Mouse (Mus musculus) lung, embryonic 14.5 days (tissue): Measurements from ENCODE around the gene Gadd45b. TPM values are rescaled to one million over a fixed set of nuclear protein-coding genes. Genes with fewer than 3 reads are reported as not detected.

Experiments used
- ATAC-seq: fragments of 200-750 bp; cut with Nextera tagmentation; 2 replicates; pipeline ENCODE4 v1.8.0; 2017; ENCODE audit warnings: mild to moderate bottlenecking, moderate TSS enrichment, moderate library complexity; ENCODE audit not compliant: insufficient read depth
- DNase-seq: peaks from one replicate; pipeline ENCODE4 v3.0.0-alpha.2; 2015
- H3K27ac ChIP-seq: fragments of 300-500 bp; sonication (generic); 2 replicates; pipeline ENCODE4 v1.5.1; 2014; ENCODE audit warnings: low read depth, mild to moderate bottlenecking, moderate library complexity
- H3K27me3 ChIP-seq: fragments of 300-500 bp; sonication (generic); 2 replicates; pipeline ENCODE4 v1.6.1; 2014; ENCODE audit warnings: low read length, control low read depth; ENCODE audit not compliant: insufficient read depth
- H3K36me3 ChIP-seq: fragments of 300-500 bp; sonication (generic); 2 replicates; pipeline ENCODE4 v1.6.1; 2014; ENCODE audit warnings: control low read depth; ENCODE audit not compliant: insufficient read depth
- H3K4me1 ChIP-seq: fragments of 300-500 bp; sonication (generic); 2 replicates; pipeline ENCODE4 v1.6.1; 2014; ENCODE audit warnings: antibody characterized with exemption, control low read depth; ENCODE audit not compliant: insufficient read depth
- H3K4me2 ChIP-seq: fragments of 300-500 bp; sonication (generic); 2 replicates; pipeline ENCODE4 v1.6.1; 2014; ENCODE audit warnings: mild to moderate bottlenecking
- H3K4me3 ChIP-seq: fragments of 300-500 bp; sonication (generic); 2 replicates; pipeline ENCODE4 v1.5.1; 2014; ENCODE audit warnings: low read depth, low read length
- H3K9ac ChIP-seq: fragments of 300-500 bp; sonication (generic); 2 replicates; pipeline ENCODE4 v1.6.1; 2014
- H3K9me3 ChIP-seq: fragments of 300-500 bp; sonication (generic); 2 replicates; pipeline ENCODE4 v1.6.1; 2016; ENCODE audit warnings: low read depth, low read length, control low read depth
- CTCF ChIP-seq: IDR thresholded peaks from 2 replicates; pipeline ENCODE4 v1.5.1; 2016; ENCODE audit warnings: antibody characterized with exemption, low read depth
- WGBS: fragments of 180-500 bp; shearing (Covaris S2); extraction: QIAGEN DNeasy Blood & Tissue Kit; methylation state at CpG from one replicate; pipeline ENCODE4 v1.1.7; 2014; 5-methylcytosine and 5-hydroxymethylcytosine counted together
- polyA plus RNA-seq: library from polyadenylated mRNA; unstranded; fragments of >200 nt; fragmentation: Nextera tagmentation; extraction: Ambion mirVana; gene quantifications from 2 replicates; pipeline ENCODE4 v1.2.1, GENCODE M21; 2014

Gadd45b gene
- polyA plus RNA-seq, 1 experiment from 2014 or later: 18.3 TPM

- H3K27me3 ChIP-seq: no peaks in the 10 kb centered on the region
- H3K27ac ChIP-seq: no peak overlapping the region
- ATAC-seq (no peak), DNase-seq (no peak)
- H3K4me1 ChIP-seq: peaks cover 8% of the 10 kb centered on the region
- H3K4me3 ChIP-seq: no peak overlapping the region
- no peak overlapping the region for H3K9ac ChIP-seq
- H3K36me3 ChIP-seq: peaks cover 18% of the 10 kb centered on the region
- TF ChIP-seq CTCF: no peak
- H3K4me2 ChIP-seq: no peak overlapping the region
- H3K9me3 ChIP-seq: no peaks in the 10 kb centered on the region
- WGBS: 65% methylated on average over 24 of the region's 24 CpGs
Observed at GRCm38 (mm10) chr10:80896581-80897485, 33.0 kb upstream of the Gadd45b start.

- Histone ChIP-seq H3K9me3 (no peaks in the 10 kb centered on the region), H3K4me3 (0 out of 2 replicates have a peak overlapping the region, but pooled peaks have one; percentile 15), H3K36me3 (peaks cover 29% of the 10 kb centered on the region), H3K27me3 (no peaks in the 10 kb centered on the region), H3K9ac (no peak overlapping the region; the same call in 1 of the 2 replicates), H3K4me1 (peaks cover 8% of the 10 kb centered on the region), H3K4me2 (peak overlapping the region; percentile 40; the same call in 1 of the 2 replicates), H3K27ac (no peak overlapping the region)
- TF ChIP-seq CTCF: no peak
- DNase-seq (peak; percentile 37), ATAC-seq (no peak)
- 29% methylated on average over 41 of the region's 41 CpGs for WGBS
Observed at GRCm38 (mm10) chr10:80897861-80898510, 31.9 kb upstream of the Gadd45b start.

GRCm38 (mm10) chr10:80899074-80899473 lies 30.8 kb upstream of the Gadd45b start:
- H3K9me3 ChIP-seq: no peaks in the 10 kb centered on the region
- 82% methylated on average over 8 of the region's 8 CpGs for WGBS
- ATAC-seq: no peak
- H3K9ac ChIP-seq: no peak overlapping the region
- TF ChIP-seq CTCF: no peak
- H3K4me2 ChIP-seq: peak overlapping the region; percentile 80
- peaks cover 8% of the 10 kb centered on the region for H3K4me1 ChIP-seq
- no peak overlapping the region for H3K27ac ChIP-seq
- no peaks in the 10 kb centered on the region for H3K27me3 ChIP-seq
- H3K4me3 ChIP-seq: peak overlapping the region; percentile 91
- peaks cover 40% of the 10 kb centered on the region for H3K36me3 ChIP-seq
- no peak for DNase-seq

- DNase-seq: no peak
- no peak for TF ChIP-seq CTCF
- Histone ChIP-seq H3K4me1 (peaks cover 8% of the 10 kb centered on the region), H3K4me2 (peak overlapping the region; percentile 80), H3K9ac (peak overlapping the region; percentile 77), H3K36me3 (peaks cover 47% of the 10 kb centered on the region), H3K4me3 (peak overlapping the region; percentile 91), H3K27ac (no peak overlapping the region; the same call in 1 of the 2 replicates), H3K27me3 (no peaks in the 10 kb centered on the region), H3K9me3 (no peaks in the 10 kb centered on the region)
- WGBS: 14% methylated on average over 25 of the region's 25 CpGs
- no peak for ATAC-seq
Observed at GRCm38 (mm10) chr10:80899591-80900317, 30.1 kb upstream of the Gadd45b start.

- H3K27me3 ChIP-seq: no peaks in the 10 kb centered on the region
- H3K27ac ChIP-seq: peak within 1 kb of the TSS; percentile 73
- H3K4me2 ChIP-seq: peak within 1 kb of the TSS; percentile 80
- under 1% methylated on average over 72 of the region's 72 CpGs for WGBS
- peak within 1 kb of the TSS; percentile 77 for H3K9ac ChIP-seq
- no peaks in the 10 kb centered on the region for H3K9me3 ChIP-seq
- DNase-seq: peak; percentile 100
- peak; percentile 95 for ATAC-seq
- TF ChIP-seq CTCF: no peak
- H3K4me1 ChIP-seq: peaks cover 8% of the 10 kb centered on the region
- H3K4me3 ChIP-seq: peak within 1 kb of the TSS; percentile 91
- peaks cover 54% of the 10 kb centered on the region for H3K36me3 ChIP-seq
Observed at GRCm38 (mm10) chr10:80900318-80901247, 29.3 kb upstream of the Gadd45b start, which contains the start of gene Timm13. TSS of gene Timm13 (minus strand) at chr10:80900969.
